Mouse (Mus musculus): Measurements from ENCODE around the gene Vmn1r1.

The Vmn1r1 gene

GRCm38 (mm10) chr1:182137204-182138125, 26.8 kb downstream of the Vmn1r1 start:
- in situ Hi-C loops (cut with MseI, MboI): no loop called here

- in situ Hi-C loops (cut with MseI, MboI): no loop called here
These were observed 33.5 kb downstream of the Vmn1r1 start for GRCm38 (mm10) chr1:182130830-182131229.

- in situ Hi-C loops (cut with MseI, MboI): no loop called here
These were observed 39.3 kb downstream of the Vmn1r1 start for GRCm38 (mm10) chr1:182124924-182125368.

- in situ Hi-C loops (cut with MseI, MboI): no loop called here
These were observed 39.8 kb downstream of the Vmn1r1 start, which contains the start of gene Srp9 for GRCm38 (mm10) chr1:182124506-182124905. Gene Srp9, plus strand, starts transcription at chr1:182124737.

- in situ Hi-C loops (cut with MseI, MboI): no loop called here
These were observed 41.9 kb downstream of the Vmn1r1 start for GRCm38 (mm10) chr1:182122413-182122812.

- in situ Hi-C loops (cut with MseI, MboI): loop anchor here in 1 of 2 experiments (5.0 to 10.0 kb wide), 2 partner anchors 151 to 229 kb away; no protein-coding TSS in a partner anchor
These were observed 48.5 kb downstream of the Vmn1r1 start for GRCm38 (mm10) chr1:182115651-182116408.

GRCm38 (mm10) chr1:182115197-182115596, 49.1 kb downstream of the Vmn1r1 start:
- in situ Hi-C loops (cut with MseI, MboI): loop anchor here in 1 of 2 experiments (5.0 to 10.0 kb wide), 2 partner anchors 150 to 228 kb away; no protein-coding TSS in a partner anchor

- in situ Hi-C loops (cut with MseI, MboI): loop anchor here (5.0 to 10.0 kb wide), 2 partner anchors 149 to 222 kb away; no protein-coding TSS in a partner anchor
These were observed 50.4 kb downstream of the Vmn1r1 start for GRCm38 (mm10) chr1:182113587-182114500.

GRCm38 (mm10) chr1:182113131-182113530, 51.2 kb downstream of the Vmn1r1 start:
- in situ Hi-C loops (cut with MseI, MboI): loop anchor here (5.0 to 10.0 kb wide), 2 partner anchors 148 to 221 kb away; no protein-coding TSS in a partner anchor

- in situ Hi-C loops (cut with MseI, MboI): loop anchor here (5.0 to 10.0 kb wide), 2 partner anchors 148 to 220 kb away; no protein-coding TSS in a partner anchor
These were observed 51.9 kb downstream of the Vmn1r1 start for GRCm38 (mm10) chr1:182112385-182112784.

- in situ Hi-C loops (cut with MseI, MboI): loop anchor here (5.0 to 10.0 kb wide), 2 partner anchors 147 to 219 kb away; no protein-coding TSS in a partner anchor
These were observed 52.6 kb downstream of the Vmn1r1 start for GRCm38 (mm10) chr1:182111386-182112317.

- in situ Hi-C loops (cut with MseI, MboI): loop anchor here (5.0 to 10.0 kb wide), 2 partner anchors 146 to 219 kb away; no protein-coding TSS in a partner anchor
These were observed 53.4 kb downstream of the Vmn1r1 start for GRCm38 (mm10) chr1:182110708-182111385.

GRCm38 (mm10) chr1:182110185-182110584, 54.1 kb downstream of the Vmn1r1 start:
- in situ Hi-C loops (cut with MseI, MboI): loop anchor here (5.0 to 10.0 kb wide), 2 partner anchors 145 to 218 kb away; no protein-coding TSS in a partner anchor

- in situ Hi-C loops (cut with MseI, MboI): no loop called here
These were observed 55.7 kb downstream of the Vmn1r1 start for GRCm38 (mm10) chr1:182108397-182109099.

GRCm38 (mm10) chr1:182107251-182107650, 57.0 kb downstream of the Vmn1r1 start:
- in situ Hi-C loops (cut with MseI, MboI): no loop called here

- in situ Hi-C loops (cut with MseI, MboI): no loop called here
These were observed 59.3 kb downstream of the Vmn1r1 start for GRCm38 (mm10) chr1:182105023-182105422.

All from mouse trophoblast stem cell (cell line).